Mouse (Mus musculus): Measurements from ENCODE around the gene Il2ra. TPM values are rescaled to one million over a fixed set of nuclear protein-coding genes. Genes with fewer than 3 reads are reported as not detected.
"Not testable (repeated sequence)": the region's sequence is repeated elsewhere in the genome, so short reads cannot be mapped to it uniquely, and the experiment has no call there.

Gene Il2ra
- not detected in 2 replicates for polyA plus RNA-seq (2016; fragmentation: Nextera tagmentation; extraction: Ambion mirVana)

GRCm38 (mm10) chr2:11642451-11642941 is at the start of gene Il2ra:
Il2ra (plus strand) TSS chr2:11642807.
- Histone ChIP-seq H3K27me3 (replicated peaks; ENCODE audit: low read depth, poor library complexity, severe bottlenecking) (no peaks in the 10 kb centered on the region), H3K36me3 (replicated peaks) (no peaks in the 10 kb centered on the region), H3K9me3 (no peaks in the 10 kb centered on the region), H3K27ac (replicated peaks) (no peak within 1 kb of the TSS), H3K4me1 (no peaks in the 10 kb centered on the region), H3K4me3 (no peak within 1 kb of the TSS)
- no peak for DNase-seq (ENCODE audit: low spot score)
- 81% methylated on average over 3 of the region's 3 CpGs for WGBS

DNA sequence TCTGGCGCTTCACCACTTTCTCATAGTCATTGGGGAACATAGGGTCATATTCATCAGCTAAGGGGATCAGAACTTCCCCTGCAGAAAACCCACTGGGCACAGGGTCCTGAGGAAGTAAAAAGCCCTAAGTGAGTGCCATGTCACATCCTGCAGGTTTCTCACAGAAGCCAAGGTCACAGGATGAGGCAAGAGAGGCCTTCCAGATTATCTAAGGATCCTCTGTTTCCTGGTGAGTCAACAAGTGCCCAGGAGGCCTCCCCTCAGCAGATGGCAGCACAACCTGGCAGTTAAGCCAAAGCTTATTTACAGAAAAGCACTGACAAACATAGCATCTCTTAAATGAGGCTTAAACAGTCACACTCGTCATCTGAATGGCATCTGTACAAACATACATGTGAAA is 45.9 kb upstream of the Il2ra start:
- H3K27ac ChIP-seq (replicated peaks), result no peak overlapping the region
- 91% methylated on average over 2 of the region's 2 CpGs for WGBS
- H3K9me3 ChIP-seq, result no peaks in the 10 kb centered on the region
- H3K27me3 ChIP-seq (replicated peaks; ENCODE audit: low read depth, poor library complexity, severe bottlenecking), result no peaks in the 10 kb centered on the region
- H3K4me1 ChIP-seq, result peaks cover 3% of the 10 kb centered on the region
- no peak overlapping the region for H3K4me3 ChIP-seq
- peaks cover 89% of the 10 kb centered on the region for H3K36me3 ChIP-seq (replicated peaks)
- DNase-seq (ENCODE audit: low spot score), result no peak

GRCm38 (mm10) chr2:11597906-11598305 is 44.7 kb upstream of the Il2ra start:
- Histone ChIP-seq H3K9me3 (no peaks in the 10 kb centered on the region), H3K36me3 (replicated peaks) (peaks cover 77% of the 10 kb centered on the region), H3K4me3 (no peak overlapping the region), H3K27ac (replicated peaks) (no peak overlapping the region), H3K27me3 (replicated peaks; ENCODE audit: low read depth, poor library complexity, severe bottlenecking) (no peaks in the 10 kb centered on the region), H3K4me1 (peaks cover 9% of the 10 kb centered on the region)
- no peak for DNase-seq (ENCODE audit: low spot score)
- 97% methylated on average over 7 of the region's 7 CpGs for WGBS

DNA sequence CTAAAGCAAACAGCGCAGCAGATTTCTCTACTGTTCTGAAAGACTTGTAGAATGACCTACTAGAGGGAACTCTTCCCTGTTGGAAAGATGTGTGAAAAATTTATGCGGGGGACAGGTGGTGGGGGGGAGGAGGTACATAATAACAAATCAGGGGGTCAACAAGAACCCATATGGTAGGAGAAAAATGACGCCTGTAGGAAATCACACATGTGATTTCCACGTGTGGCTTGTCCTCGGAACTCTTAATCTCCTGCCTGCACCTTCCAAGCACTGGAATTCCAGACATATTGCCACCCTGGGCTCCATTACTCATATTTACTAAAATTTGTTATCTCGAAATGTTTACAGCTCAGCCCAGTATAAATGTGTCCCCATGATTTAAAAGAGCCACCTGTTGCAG is 40.8 kb upstream of the Il2ra start:
- peak overlapping the region; percentile 97 for H3K4me3 ChIP-seq
- H3K9me3 ChIP-seq, result no peaks in the 10 kb centered on the region
- WGBS, result 85% methylated on average over 6 of the region's 6 CpGs
- H3K27ac ChIP-seq (replicated peaks), result peak overlapping the region; percentile 97; the same call in 1 of the 2 replicates
- no peaks in the 10 kb centered on the region for H3K27me3 ChIP-seq (replicated peaks; ENCODE audit: low read depth, poor library complexity, severe bottlenecking)
- peaks cover 44% of the 10 kb centered on the region for H3K36me3 ChIP-seq (replicated peaks)
- peaks cover 9% of the 10 kb centered on the region for H3K4me1 ChIP-seq
- DNase-seq (ENCODE audit: low spot score), result no peak

GRCm38 (mm10) chr2:11602506-11603489 is 39.8 kb upstream of the Il2ra start:
- Histone ChIP-seq H3K27ac (replicated peaks) (peak overlapping the region; percentile 97), H3K36me3 (replicated peaks) (peaks cover 34% of the 10 kb centered on the region), H3K27me3 (replicated peaks; ENCODE audit: low read depth, poor library complexity, severe bottlenecking) (no peaks in the 10 kb centered on the region), H3K4me1 (peaks cover 9% of the 10 kb centered on the region), H3K4me3 (peak overlapping the region; percentile 97), H3K9me3 (no peaks in the 10 kb centered on the region)
- peak; percentile 95 for DNase-seq (ENCODE audit: low spot score)
- WGBS, result under 1% methylated on average over 78 of the region's 78 CpGs

DNA sequence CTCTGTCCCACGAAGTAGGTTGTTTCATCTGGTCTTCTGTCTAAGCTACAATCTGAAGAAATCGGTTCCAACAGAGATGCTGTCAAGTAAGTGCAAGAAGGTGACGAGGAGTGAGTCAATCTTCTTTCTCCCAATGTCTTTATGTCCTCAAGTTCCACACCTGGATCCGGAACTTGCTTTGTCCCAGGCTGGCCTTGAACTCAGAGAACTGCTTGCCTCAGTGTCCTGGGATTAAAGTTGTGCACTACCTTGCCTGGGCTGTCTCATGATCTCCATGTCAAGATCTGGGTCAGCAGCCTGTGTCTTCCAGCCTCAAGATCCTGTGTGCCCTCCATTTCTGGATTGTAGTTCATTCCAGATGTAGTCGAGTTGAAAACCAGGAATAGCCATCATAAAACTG is 38.6 kb upstream of the Il2ra start, which contains the start of gene Rbm17:
Gene Rbm17, minus strand, starts transcription at position 101 of the 400 bp plus-strand sequence.
- Histone ChIP-seq H3K4me3 (peak within 1 kb of the TSS; percentile 97), H3K27me3 (replicated peaks; ENCODE audit: low read depth, poor library complexity, severe bottlenecking) (no peaks in the 10 kb centered on the region), H3K4me1 (peaks cover 9% of the 10 kb centered on the region), H3K9me3 (no peaks in the 10 kb centered on the region), H3K36me3 (replicated peaks) (peaks cover 21% of the 10 kb centered on the region), H3K27ac (replicated peaks) (peak within 1 kb of the TSS; percentile 97)
- no peak for DNase-seq (ENCODE audit: low spot score)
- 88% methylated on average over 5 of the region's 5 CpGs for WGBS

DNA sequence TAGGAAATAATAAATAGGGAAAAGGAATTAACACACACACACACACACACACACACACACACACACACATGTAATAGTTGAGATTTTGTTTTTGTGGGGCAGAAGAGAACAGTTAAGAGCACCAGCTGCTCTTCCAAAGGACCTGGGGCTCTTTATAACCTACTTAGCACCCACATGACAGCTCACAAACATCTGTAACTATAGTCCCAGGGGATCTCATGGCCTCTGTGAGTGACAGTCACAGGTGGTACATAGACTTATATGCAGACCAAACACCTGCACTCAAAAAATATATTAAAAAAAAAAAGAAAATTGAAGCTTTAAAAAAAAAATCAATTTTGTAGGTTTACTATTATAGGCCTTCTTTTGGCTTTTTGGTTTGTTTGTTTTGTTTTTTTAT is 37.7 kb upstream of the Il2ra start:
- no peak overlapping the region for H3K4me3 ChIP-seq
- peaks cover 13% of the 10 kb centered on the region for H3K36me3 ChIP-seq (replicated peaks)
- no peak for DNase-seq (ENCODE audit: low spot score)

DNA sequence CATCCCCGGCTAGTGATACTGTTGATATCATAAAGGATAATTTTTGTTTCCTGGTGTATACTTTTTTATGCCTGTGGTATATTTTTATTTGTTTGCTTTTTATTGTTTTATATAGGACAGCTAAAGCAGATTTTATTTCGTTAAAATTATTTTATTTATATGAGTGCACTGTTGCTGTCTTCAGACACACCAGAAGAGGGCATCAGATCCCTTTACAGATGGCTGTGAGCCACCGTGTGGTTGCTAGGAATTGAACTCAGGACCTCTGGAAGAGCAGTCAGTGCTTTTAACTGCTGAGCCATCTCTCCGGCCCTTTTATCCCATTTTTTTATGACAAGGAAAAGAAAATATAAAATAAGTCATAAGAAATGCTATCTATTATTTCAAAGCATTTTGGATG is 35.9 kb upstream of the Il2ra start:
- DNase-seq (ENCODE audit: low spot score); H3K9me3 ChIP-seq; H3K27ac ChIP-seq (replicated peaks); H3K36me3 ChIP-seq (replicated peaks); H3K4me3 ChIP-seq; H3K4me1 ChIP-seq; H3K27me3 ChIP-seq (replicated peaks; ENCODE audit: low read depth, poor library complexity, severe bottlenecking): not testable (repeated sequence)
- WGBS, result 80% methylated on average over 4 of the region's 4 CpGs

More for the DNA sequence above, 37.7 kb upstream of the Il2ra start:
- Histone ChIP-seq H3K27ac (replicated peaks) (no peak overlapping the region), H3K9me3 (no peaks in the 10 kb centered on the region), H3K4me1 (peaks cover 9% of the 10 kb centered on the region), H3K27me3 (replicated peaks; ENCODE audit: low read depth, poor library complexity, severe bottlenecking) (no peaks in the 10 kb centered on the region)

GRCm38 (mm10) chr2:11612939-11613338 is 29.7 kb upstream of the Il2ra start:
- not testable (repeated sequence) for H3K27me3 ChIP-seq (replicated peaks; ENCODE audit: low read depth, poor library complexity, severe bottlenecking); H3K9me3 ChIP-seq; H3K4me1 ChIP-seq; DNase-seq (ENCODE audit: low spot score); H3K4me3 ChIP-seq; H3K27ac ChIP-seq (replicated peaks); H3K36me3 ChIP-seq (replicated peaks)
- 87% methylated on average over 6 of the region's 6 CpGs for WGBS

DNA sequence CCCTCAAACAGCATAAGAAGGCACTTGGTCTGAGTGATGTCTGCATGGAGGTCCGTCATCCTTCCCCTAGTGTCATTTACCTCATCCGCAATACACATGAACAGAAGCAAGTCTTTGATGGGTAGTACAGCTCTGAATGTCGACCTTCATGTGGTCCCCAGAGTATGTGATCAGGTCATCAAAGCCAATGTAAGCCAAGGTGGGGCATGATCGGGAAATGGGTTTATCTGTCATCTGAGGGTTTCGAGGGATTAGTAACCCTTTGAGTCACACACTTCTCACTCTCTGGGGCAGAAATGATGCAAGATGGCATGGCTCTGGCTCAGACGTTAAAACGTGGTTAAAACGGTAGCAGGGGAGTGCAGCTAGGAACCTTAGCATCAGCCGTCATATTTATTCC is 25.8 kb upstream of the Il2ra start:
- DNase-seq (ENCODE audit: low spot score), result no peak
- peaks cover 7% of the 10 kb centered on the region for H3K9me3 ChIP-seq
- no peaks in the 10 kb centered on the region for H3K4me1 ChIP-seq
- no peaks in the 10 kb centered on the region for H3K36me3 ChIP-seq (replicated peaks)
- 90% methylated on average over 9 of the region's 9 CpGs for whole genome bisulfite sequencing
- H3K4me3 ChIP-seq, result no peak overlapping the region
- H3K27ac ChIP-seq (replicated peaks), result no peak overlapping the region
- no peaks in the 10 kb centered on the region for H3K27me3 ChIP-seq (replicated peaks; ENCODE audit: low read depth, poor library complexity, severe bottlenecking)

DNA sequence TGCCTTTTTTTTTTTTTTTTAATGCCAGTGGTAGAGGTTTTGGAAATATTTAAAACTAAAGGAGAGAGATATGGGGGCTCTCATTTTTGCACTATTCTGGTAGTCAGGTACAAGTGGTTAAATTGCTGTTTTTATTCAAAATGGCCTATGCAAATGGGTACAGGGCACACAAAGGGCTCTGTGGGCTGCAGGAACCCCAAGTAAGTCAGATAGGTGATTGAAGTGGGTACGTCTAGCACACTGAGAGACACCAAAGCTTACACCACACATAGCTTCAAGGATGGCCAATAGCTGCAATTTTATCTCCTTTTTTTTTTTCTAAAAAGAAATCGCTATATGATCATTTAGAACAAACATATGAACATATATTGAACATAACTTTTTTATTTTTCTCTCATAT is 23.0 kb upstream of the Il2ra start:
- 78% methylated on average over 2 of the region's 2 CpGs for WGBS
- H3K36me3 ChIP-seq (replicated peaks), result no peaks in the 10 kb centered on the region
- no peak overlapping the region for H3K4me3 ChIP-seq
- no peak overlapping the region for H3K27ac ChIP-seq (replicated peaks)
- H3K27me3 ChIP-seq (replicated peaks; ENCODE audit: low read depth, poor library complexity, severe bottlenecking), result no peaks in the 10 kb centered on the region
- H3K9me3 ChIP-seq, result peaks cover 7% of the 10 kb centered on the region
- no peaks in the 10 kb centered on the region for H3K4me1 ChIP-seq
- DNase-seq (ENCODE audit: low spot score), result no peak

DNA sequence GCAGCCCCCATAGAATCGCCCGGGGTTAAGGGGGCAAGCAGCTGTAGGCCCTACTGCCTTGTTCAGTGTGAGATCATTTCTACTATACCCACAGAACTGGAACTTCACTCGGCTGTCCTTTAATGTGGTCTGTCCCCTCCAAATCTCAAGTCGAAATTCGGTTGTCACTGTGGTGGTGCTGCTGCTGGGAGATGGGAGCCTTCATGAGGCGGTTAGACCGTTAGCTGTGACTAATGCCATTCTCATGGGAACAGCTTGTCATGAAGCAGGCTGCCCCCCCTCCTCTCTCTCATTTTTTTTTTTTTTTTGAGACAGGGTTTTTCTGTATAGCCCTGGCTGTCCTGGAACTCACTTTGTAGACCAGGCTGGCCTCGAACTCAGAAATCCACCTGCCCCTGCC is 19.4 kb upstream of the Il2ra start:
- no peaks in the 10 kb centered on the region for H3K36me3 ChIP-seq (replicated peaks)
- DNase-seq (ENCODE audit: low spot score), result no peak
- H3K27ac ChIP-seq (replicated peaks), result no peak overlapping the region
- no peak overlapping the region for H3K4me3 ChIP-seq
- no peaks in the 10 kb centered on the region for H3K27me3 ChIP-seq (replicated peaks; ENCODE audit: low read depth, poor library complexity, severe bottlenecking)
- H3K4me1 ChIP-seq, result no peaks in the 10 kb centered on the region
- H3K9me3 ChIP-seq, result no peaks in the 10 kb centered on the region
- WGBS, result 88% methylated on average over 8 of the region's 8 CpGs

GRCm38 (mm10) chr2:11623726-11624125 is 18.9 kb upstream of the Il2ra start:
- no peaks in the 10 kb centered on the region for H3K9me3 ChIP-seq
- no peak overlapping the region for H3K27ac ChIP-seq (replicated peaks)
- H3K36me3 ChIP-seq (replicated peaks), result no peaks in the 10 kb centered on the region
- DNase-seq (ENCODE audit: low spot score), result no peak
- WGBS, result 85% methylated on average over 2 of the region's 2 CpGs
- no peak overlapping the region for H3K4me3 ChIP-seq
- H3K4me1 ChIP-seq, result no peaks in the 10 kb centered on the region
- H3K27me3 ChIP-seq (replicated peaks; ENCODE audit: low read depth, poor library complexity, severe bottlenecking), result no peaks in the 10 kb centered on the region
